Mouse (Mus musculus) liver, postnatal 0 days (tissue): ENCODE data around the gene Rps6kl1. TPM values are rescaled to one million over a fixed set of nuclear protein-coding genes. Genes with fewer than 3 reads are reported as not detected.

Experiments
- ATAC-seq: fragments of 200-750 bp; cut with Nextera tagmentation; 2 replicates; pipeline ENCODE4 v1.8.0; 2017; ENCODE audit warnings: mild to moderate bottlenecking, moderate library complexity
- DNase-seq: peaks from one replicate; pipeline ENCODE4 v3.0.0-alpha.2; 2016
- H3K27ac ChIP-seq: fragments of 300-500 bp; sonication (generic); 2 replicates; pipeline ENCODE4 v1.5.1; 2014; ENCODE audit warnings: antibody characterized with exemption, moderate library complexity, mild to moderate bottlenecking, low read depth
- H3K27me3 ChIP-seq: fragments of 300-500 bp; sonication (generic); 2 replicates; pipeline ENCODE4 v1.6.1; 2014; ENCODE audit warnings: low read length, control low read depth, mixed read lengths; ENCODE audit not compliant: insufficient read depth
- H3K36me3 ChIP-seq: fragments of 300-500 bp; sonication (generic); replicated peaks from 2 replicates; pipeline ENCODE4 v1.6.1; 2014; ENCODE audit warnings: mild to moderate bottlenecking, control low read depth, low read length, moderate library complexity, mixed read lengths; ENCODE audit not compliant: insufficient read depth
- H3K4me1 ChIP-seq: fragments of 300-500 bp; sonication (generic); 2 replicates; pipeline ENCODE4 v1.6.1; 2014; ENCODE audit warnings: antibody characterized with exemption, mild to moderate bottlenecking, control low read depth; ENCODE audit not compliant: insufficient read depth
- H3K4me2 ChIP-seq: fragments of 300-500 bp; sonication (generic); 2 replicates; pipeline ENCODE4 v1.6.1; 2014; ENCODE audit warnings: low read depth, mild to moderate bottlenecking, low read length, moderate library complexity, mixed read lengths
- H3K4me3 ChIP-seq: fragments of 300-500 bp; sonication (generic); 2 replicates; pipeline ENCODE4 v1.5.1; 2014; ENCODE audit warnings: low read depth, low read length
- H3K9ac ChIP-seq: fragments of 300-500 bp; sonication (generic); replicated peaks from 2 replicates; pipeline ENCODE4 v1.6.1; 2014; ENCODE audit warnings: mild to moderate bottlenecking, moderate library complexity
- H3K9me3 ChIP-seq: fragments of 300-500 bp; sonication (generic); 2 replicates; pipeline ENCODE4 v1.6.1; 2016; ENCODE audit warnings: mild to moderate bottlenecking, control low read depth, low read length, mixed read lengths
- CTCF ChIP-seq: sonication (generic); IDR thresholded peaks from 2 replicates; pipeline ENCODE4 v1.5.1; 2016; ENCODE audit warnings: antibody characterized with exemption, low read depth
- EP300 ChIP-seq: IDR thresholded peaks from 2 replicates; pipeline ENCODE4 v1.6.1; 2016; ENCODE audit warnings: antibody characterized with exemption, low read depth, mild to moderate bottlenecking
- WGBS: fragments of 180-500 bp; shearing (Covaris S2); extraction: QIAGEN DNeasy Blood & Tissue Kit; methylation state at CpG from one replicate; pipeline ENCODE4 v1.1.7; 2014; ENCODE audit not compliant: insufficient replicate concordance; 5-methylcytosine and 5-hydroxymethylcytosine counted together
- polyA plus RNA-seq: library from polyadenylated mRNA; unstranded; fragments of >200 nt; fragmentation: Nextera tagmentation; extraction: Ambion mirVana; gene quantifications from 2 replicates; pipeline ENCODE4 v1.2.1, GENCODE M21; 2015

Rps6kl1 gene
- polyA plus RNA-seq, 1 experiment from 2014 or later: 0.61 TPM

DNA sequence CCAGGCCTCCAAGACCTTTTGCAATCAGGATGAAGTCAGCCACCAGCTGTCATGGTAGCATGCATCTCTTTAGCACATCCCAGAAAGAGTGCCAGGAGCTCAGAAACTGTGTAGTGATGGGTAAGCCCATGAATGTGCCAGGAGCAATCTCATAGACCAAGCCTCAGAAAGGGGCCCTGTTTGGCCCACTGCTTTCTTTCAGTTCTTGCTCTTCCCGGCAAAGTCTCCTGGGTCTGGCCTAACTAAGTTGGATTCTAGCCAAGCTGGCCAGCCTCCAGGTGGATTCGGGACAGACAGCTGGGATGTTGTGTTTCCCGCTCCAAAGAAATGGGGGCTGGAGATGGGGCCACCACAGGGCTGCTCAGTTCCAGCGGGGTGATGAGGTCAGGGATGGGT is 43.6 kb upstream of the Rps6kl1 start:
- H3K4me2 ChIP-seq: no peak overlapping the region
- TF ChIP-seq EP300 (no peak), CTCF (no peak)
- H3K27me3 ChIP-seq: no peaks in the 10 kb centered on the region
- peaks cover 4% of the 10 kb centered on the region for H3K4me1 ChIP-seq
- no peak overlapping the region for H3K9ac ChIP-seq
- no peak overlapping the region for H3K4me3 ChIP-seq
- H3K27ac ChIP-seq: no peak overlapping the region
- DNase-seq (peak; percentile 61), ATAC-seq (no peak; the same call in 1 of the 2 replicates)
- 67% methylated on average over 4 of the region's 4 CpGs for WGBS
- H3K36me3 ChIP-seq: no peaks in the 10 kb centered on the region
- no peaks in the 10 kb centered on the region for H3K9me3 ChIP-seq

- H3K9ac ChIP-seq: no peak overlapping the region
- ATAC-seq (no peak), DNase-seq (no peak)
- no peaks in the 10 kb centered on the region for H3K36me3 ChIP-seq
- no peak overlapping the region for H3K4me3 ChIP-seq
- H3K4me1 ChIP-seq: peaks cover 4% of the 10 kb centered on the region
- H3K4me2 ChIP-seq: no peak overlapping the region
- H3K9me3 ChIP-seq: no peaks in the 10 kb centered on the region
- no peaks in the 10 kb centered on the region for H3K27me3 ChIP-seq
- TF ChIP-seq EP300: no peak
- no peak for TF ChIP-seq CTCF
- no peak overlapping the region for H3K27ac ChIP-seq
- 81% methylated on average over 11 of the region's 11 CpGs for WGBS
These were observed 43.0 kb upstream of the Rps6kl1 start for GRCm38 (mm10) chr12:85193923-85194622.

GRCm38 (mm10) chr12:85193146-85193545 is 42.1 kb upstream of the Rps6kl1 start:
- TF ChIP-seq EP300 (no peak), CTCF (no peak)
- ATAC-seq (no peak), DNase-seq (no peak)
- H3K4me2 ChIP-seq: no peak overlapping the region
- H3K27ac ChIP-seq: no peak overlapping the region
- H3K27me3 ChIP-seq: no peaks in the 10 kb centered on the region
- no peak overlapping the region for H3K9ac ChIP-seq
- no peaks in the 10 kb centered on the region for H3K9me3 ChIP-seq
- no peak overlapping the region for H3K4me3 ChIP-seq
- 71% methylated on average over 10 of the region's 10 CpGs for whole genome bisulfite sequencing
- peaks cover 4% of the 10 kb centered on the region for H3K4me1 ChIP-seq
- no peaks in the 10 kb centered on the region for H3K36me3 ChIP-seq

GRCm38 (mm10) chr12:85192461-85193108 is 41.5 kb upstream of the Rps6kl1 start:
- Histone ChIP-seq H3K27ac (no peak overlapping the region), H3K4me1 (peaks cover 4% of the 10 kb centered on the region), H3K9me3 (no peaks in the 10 kb centered on the region), H3K4me3 (no peak overlapping the region), H3K27me3 (no peaks in the 10 kb centered on the region), H3K9ac (no peak overlapping the region), H3K36me3 (no peaks in the 10 kb centered on the region), H3K4me2 (0 out of 2 replicates have a peak overlapping the region, but pooled peaks have one; percentile 2)
- TF ChIP-seq CTCF (0 out of 2 replicates have a peak, but pooled peaks have one; percentile 3), EP300 (no peak)
- WGBS: 16% methylated on average over 19 of the region's 19 CpGs
- peak; percentile 48 for ATAC-seq
- peak; percentile 44 for DNase-seq

GRCm38 (mm10) chr12:85190290-85190689 is 39.2 kb upstream of the Rps6kl1 start:
- no peaks in the 10 kb centered on the region for H3K36me3 ChIP-seq
- H3K4me1 ChIP-seq: peaks cover 4% of the 10 kb centered on the region
- no peak for DNase-seq
- no peaks in the 10 kb centered on the region for H3K27me3 ChIP-seq
- H3K4me3 ChIP-seq: no peak overlapping the region
- no peak overlapping the region for H3K9ac ChIP-seq
- ATAC-seq: no peak
- no peaks in the 10 kb centered on the region for H3K9me3 ChIP-seq
- TF ChIP-seq CTCF (no peak), EP300 (no peak)
- no peak overlapping the region for H3K4me2 ChIP-seq
- no peak overlapping the region for H3K27ac ChIP-seq
- 77% methylated on average over 7 of the region's 7 CpGs for WGBS

DNA sequence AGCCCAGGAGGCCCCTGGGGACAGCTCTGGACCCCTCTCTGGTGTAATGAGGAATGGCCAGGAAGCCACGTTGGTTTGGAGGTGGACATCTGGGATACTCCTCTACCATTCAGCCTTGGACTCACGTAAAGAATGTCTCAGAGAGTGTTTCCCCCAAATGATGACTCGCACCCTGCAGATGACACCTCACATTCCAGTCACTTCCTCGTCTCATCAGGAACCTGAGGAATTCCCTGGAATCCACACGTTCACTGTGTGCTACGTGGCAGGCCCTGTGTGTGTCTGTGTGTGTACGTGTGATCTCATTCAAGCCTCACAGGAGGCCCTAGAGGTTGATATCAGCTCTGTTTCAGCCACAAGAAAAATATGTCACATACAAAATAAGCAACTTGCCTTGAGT is 35.3 kb upstream of the Rps6kl1 start:
- ATAC-seq: no peak
- 72% methylated on average over 7 of the region's 7 CpGs for WGBS
- no peak overlapping the region for H3K9ac ChIP-seq
- no peak overlapping the region for H3K27ac ChIP-seq
- no peaks in the 10 kb centered on the region for H3K9me3 ChIP-seq
- no peaks in the 10 kb centered on the region for H3K4me1 ChIP-seq
- H3K36me3 ChIP-seq: no peaks in the 10 kb centered on the region
- peaks cover 5% of the 10 kb centered on the region; the same call in 1 of the 2 replicates for H3K27me3 ChIP-seq
- no peak overlapping the region for H3K4me3 ChIP-seq
- no peak for DNase-seq
- TF ChIP-seq EP300 (no peak), CTCF (no peak)
- no peak overlapping the region for H3K4me2 ChIP-seq
